ENCODE assay signal across 9 mouse cellular contexts in genomic region chr11:98788139-98788538, GRCm38 (mm10). TPM values are rescaled to one million over a fixed set of nuclear protein-coding genes. Genes with fewer than 3 reads are reported as not detected.
DNase-seq lines count a peak whose midpoint lies in the region; ATAC-seq and TF ChIP-seq lines count a peak whose summit lies in the region.
"Had no signal": no experiment of that assay in that cellular context is flagged by ENCODE, and none has a peak within 500 bp of the region (broad histone marks: within the 10 kb centered on the region; RNA-seq: fewer than 3 reads in every experiment).

No protein-coding gene starts in this region.

- peak overlapping the region; percentile 85 for H3K27ac ChIP-seq in layer of hippocampus, adult 2 months
- peak overlapping the region; percentile 89 for H3K27ac ChIP-seq in embryonic facial prominence, embryonic 15.5 days (replicated peaks)
- H3K27ac ChIP-seq in hindbrain, postnatal 0 days, result peak overlapping the region; percentile 78; the same call in 1 of the 2 replicates
- peak overlapping the region; percentile 53; the same call in 1 of the 2 replicates for H3K27ac ChIP-seq in midbrain, embryonic 15.5 days

- WGBS in embryonic facial prominence, embryonic 15.5 days, result 91% methylated on average over 5 of the region's 5 CpGs
- WGBS in hindbrain, postnatal 0 days, result 91% methylated on average over 5 of the region's 5 CpGs
- WGBS in midbrain, embryonic 15.5 days, result 92% methylated on average over 5 of the region's 5 CpGs

- H3K9me3 ChIP-seq in embryonic facial prominence, embryonic 15.5 days (replicated peaks), result no peaks in the 10 kb centered on the region
- no peaks in the 10 kb centered on the region for H3K9me3 ChIP-seq in hindbrain, postnatal 0 days (ENCODE audit: low read length)
- H3K9me3 ChIP-seq in midbrain, embryonic 15.5 days, result no peaks in the 10 kb centered on the region

- H3K4me1 ChIP-seq in embryonic facial prominence, embryonic 15.5 days, result peaks cover 47% of the 10 kb centered on the region
- peaks cover 18% of the 10 kb centered on the region; the same call in 1 of the 2 replicates for H3K4me1 ChIP-seq in hindbrain, postnatal 0 days (ENCODE audit: insufficient read depth, low read length)
- peaks cover 59% of the 10 kb centered on the region for H3K4me1 ChIP-seq in midbrain, embryonic 15.5 days

- no peak overlapping the region for H3K9ac ChIP-seq in embryonic facial prominence, embryonic 15.5 days
- H3K9ac ChIP-seq in hindbrain, postnatal 0 days (replicated peaks; ENCODE audit: low read length), result 0 out of 2 replicates have a peak overlapping the region, but pooled peaks have one; percentile 14
- no peak overlapping the region for H3K9ac ChIP-seq in midbrain, embryonic 15.5 days

- H3K36me3 ChIP-seq in embryonic facial prominence, embryonic 15.5 days, result no peaks in the 10 kb centered on the region
- H3K36me3 ChIP-seq in hindbrain, postnatal 0 days (ENCODE audit: insufficient read depth, low read length), result no peaks in the 10 kb centered on the region
- no peaks in the 10 kb centered on the region for H3K36me3 ChIP-seq in midbrain, embryonic 15.5 days (replicated peaks)

- TF ChIP-seq CTCF in layer of hippocampus, adult 2 months (conservative IDR thresholded peaks at IDR 0.05), result no peak
- TF ChIP-seq CTCF in hindbrain, postnatal 0 days (IDR thresholded peaks at IDR 0.05; ENCODE audit: low read depth), result no peak

- no peak for ATAC-seq in embryonic facial prominence, embryonic 15.5 days (ENCODE audit: insufficient number of reproducible peaks, low FRiP score, low TSS enrichment, low read depth)
- no peak for ATAC-seq in hindbrain, postnatal 0 days
- no peak for ATAC-seq in midbrain, embryonic 15.5 days (replicated peaks)

- no peak overlapping the region for H3K4me3 ChIP-seq in layer of hippocampus, adult 2 months
- H3K4me3 ChIP-seq in embryonic facial prominence, embryonic 15.5 days (replicated peaks), result no peak overlapping the region
- no peak overlapping the region for H3K4me3 ChIP-seq in hindbrain, postnatal 0 days (ENCODE audit: low read length)
- H3K4me3 ChIP-seq in midbrain, embryonic 15.5 days, result no peak overlapping the region

- H3K27me3 ChIP-seq in embryonic facial prominence, embryonic 15.5 days, result no peaks in the 10 kb centered on the region
- no peaks in the 10 kb centered on the region for H3K27me3 ChIP-seq in hindbrain, postnatal 0 days (ENCODE audit: insufficient read depth, low read length)
- no peaks in the 10 kb centered on the region for H3K27me3 ChIP-seq in midbrain, embryonic 15.5 days (replicated peaks)

- H3K4me2 ChIP-seq in embryonic facial prominence, embryonic 15.5 days (replicated peaks), result 0 out of 2 replicates have a peak overlapping the region, but pooled peaks have one; percentile 91
- 0 out of 2 replicates have a peak overlapping the region, but pooled peaks have one; percentile 87 for H3K4me2 ChIP-seq in hindbrain, postnatal 0 days (ENCODE audit: low read depth, low read length)
- 0 out of 2 replicates have a peak overlapping the region, but pooled peaks have one; percentile 98 for H3K4me2 ChIP-seq in midbrain, embryonic 15.5 days

- DNase-seq in layer of hippocampus, adult 2 months (ENCODE audit: low spot score in 2 of 2), result no peak
- DNase-seq in layer of hippocampus, adult 9-11 months, result no peak
- no peak for DNase-seq in hindbrain, postnatal 0 days (ENCODE audit: low spot score)
- no peak for DNase-seq in natural killer cell, adult 2 months (ENCODE audit: low spot score in 2 of 2)
- no peak for DNase-seq in embryo, embryonic 11 days
- DNase-seq in layer of hippocampus, postnatal 14 days (ENCODE audit: low spot score in 2 of 2), result no peak

RNA-seq across cellular contexts. Expression of gene Msl1, which starts 7.2 kb away (rescaled TPM):
- 100 to 1,000 TPM; 168 to 178 TPM for total RNA-seq in layer of hippocampus, adult 2 months (2021)
- 28.7 and 30.4 TPM in 2 replicates for polyA plus RNA-seq in embryonic facial prominence, embryonic 15.5 days (2015; fragmentation: Nextera tagmentation; extraction: Ambion mirVana)
- total RNA-seq in hindbrain, postnatal 0 days (2014; rRNA removed), result 77.7 and 94.3 TPM in 2 replicates
- 25.0 and 25.4 TPM in 2 replicates for polyA plus RNA-seq in hindbrain, postnatal 0 days (2015; fragmentation: Nextera tagmentation; extraction: Ambion mirVana)
- polyA plus RNA-seq in midbrain, embryonic 15.5 days (2015; fragmentation: Nextera tagmentation; extraction: Ambion mirVana), result 33.2 and 33.6 TPM in 2 replicates
- total RNA-seq in layer of hippocampus, postnatal 14 days (2021), result 100 to 1,000 TPM; 149 to 161 TPM

RNA-seq across cellular contexts. Expression of gene Nr1d1, which starts 13.0 kb away (rescaled TPM):
- total RNA-seq in layer of hippocampus, adult 2 months (2021), result 10 to 100 TPM; 93.2 to 94.0 TPM
- 1.7 and 1.8 TPM in 2 replicates for polyA plus RNA-seq in embryonic facial prominence, embryonic 15.5 days (2015; fragmentation: Nextera tagmentation; extraction: Ambion mirVana)
- 7.5 and 8.6 TPM in 2 replicates for total RNA-seq in hindbrain, postnatal 0 days (2014; rRNA removed)
- 10.2 and 13.5 TPM in 2 replicates for polyA plus RNA-seq in hindbrain, postnatal 0 days (2015; fragmentation: Nextera tagmentation; extraction: Ambion mirVana)
- 3.4 and 3.9 TPM in 2 replicates for polyA plus RNA-seq in midbrain, embryonic 15.5 days (2015; fragmentation: Nextera tagmentation; extraction: Ambion mirVana)
- 10 to 100 TPM; 53.3 to 65.3 TPM for total RNA-seq in layer of hippocampus, postnatal 14 days (2021)

RNA-seq across cellular contexts. Expression of gene Casc3, which starts 16.6 kb away (rescaled TPM):
- total RNA-seq in layer of hippocampus, adult 2 months (2021), result 10 to 100 TPM; 61.0 to 62.1 TPM
- 37.0 and 42.2 TPM in 2 replicates for polyA plus RNA-seq in embryonic facial prominence, embryonic 15.5 days (2015; fragmentation: Nextera tagmentation; extraction: Ambion mirVana)
- 24.4 and 74.0 TPM in 2 replicates for total RNA-seq in hindbrain, postnatal 0 days (2014; rRNA removed)
- 35.4 and 35.7 TPM in 2 replicates for polyA plus RNA-seq in hindbrain, postnatal 0 days (2015; fragmentation: Nextera tagmentation; extraction: Ambion mirVana)
- 56.3 and 57.7 TPM in 2 replicates for polyA plus RNA-seq in midbrain, embryonic 15.5 days (2015; fragmentation: Nextera tagmentation; extraction: Ambion mirVana)
- 10 to 100 TPM; 56.7 to 59.7 TPM for total RNA-seq in layer of hippocampus, postnatal 14 days (2021)

RNA-seq across cellular contexts. Expression of gene Thra, which starts 47.7 kb away (rescaled TPM):
- total RNA-seq in layer of hippocampus, adult 2 months (2021), result 1,000 to 10,000 TPM in 1 of 2 experiments, 100 to 1,000 TPM in 1; 996 to 1,082 TPM
- polyA plus RNA-seq in embryonic facial prominence, embryonic 15.5 days (2015; fragmentation: Nextera tagmentation; extraction: Ambion mirVana), result 51.0 and 51.2 TPM in 2 replicates
- total RNA-seq in hindbrain, postnatal 0 days (2014; rRNA removed), result 725 and 812 TPM in 2 replicates
- 160 TPM in 2 replicates for polyA plus RNA-seq in hindbrain, postnatal 0 days (2015; fragmentation: Nextera tagmentation; extraction: Ambion mirVana)
- polyA plus RNA-seq in midbrain, embryonic 15.5 days (2015; fragmentation: Nextera tagmentation; extraction: Ambion mirVana), result 151 and 158 TPM in 2 replicates
- total RNA-seq in layer of hippocampus, postnatal 14 days (2021), result 1,000 to 10,000 TPM; 1,264 to 1,291 TPM

RNA-seq across cellular contexts. Expression of gene Rapgefl1, which starts 48.4 kb away (rescaled TPM):
- 100 to 1,000 TPM; 213 to 240 TPM for total RNA-seq in layer of hippocampus, adult 2 months (2021)
- 13.0 and 13.9 TPM in 2 replicates for polyA plus RNA-seq in embryonic facial prominence, embryonic 15.5 days (2015; fragmentation: Nextera tagmentation; extraction: Ambion mirVana)
- total RNA-seq in hindbrain, postnatal 0 days (2014; rRNA removed), result 29.5 and 44.1 TPM in 2 replicates
- polyA plus RNA-seq in hindbrain, postnatal 0 days (2015; fragmentation: Nextera tagmentation; extraction: Ambion mirVana), result 11.0 TPM in 2 replicates
- polyA plus RNA-seq in midbrain, embryonic 15.5 days (2015; fragmentation: Nextera tagmentation; extraction: Ambion mirVana), result 9.1 and 9.2 TPM in 2 replicates
- 100 to 1,000 TPM; 159 to 165 TPM for total RNA-seq in layer of hippocampus, postnatal 14 days (2021)
- polyA plus RNA-seq: erythroblast, embryonic 14.5 days had no signal
